Mouse (Mus musculus) frontal cortex, adult 2 months (tissue): ENCODE measurements around the gene Cars2. TPM values are rescaled to one million over a fixed set of nuclear protein-coding genes. Genes with fewer than 3 reads are reported as not detected.
"Not testable (repeated sequence)": the region's sequence is repeated elsewhere in the genome, so short reads cannot be mapped to it uniquely, and the experiment has no call there.

ENCODE experiments used
- DNase-seq, 2 experiments: peaks; one replicate each; pipeline ENCODE4 v3.0.0; 2022; ENCODE audit warnings: low spot score in 1 of 2; ENCODE audit errors: extremely low spot score in 1 of 2
- polyA plus RNA-seq: library from polyadenylated mRNA; depleted of rRNA; stranded (reverse); fragments of >200 nt; gene quantifications from 2 replicates; pipeline ENCODE4 v1.2.3, GENCODE M21; 2012; rRNA removed

Cars2 gene
- polyA plus RNA-seq, 1 experiment: 35.9 TPM

DNA sequence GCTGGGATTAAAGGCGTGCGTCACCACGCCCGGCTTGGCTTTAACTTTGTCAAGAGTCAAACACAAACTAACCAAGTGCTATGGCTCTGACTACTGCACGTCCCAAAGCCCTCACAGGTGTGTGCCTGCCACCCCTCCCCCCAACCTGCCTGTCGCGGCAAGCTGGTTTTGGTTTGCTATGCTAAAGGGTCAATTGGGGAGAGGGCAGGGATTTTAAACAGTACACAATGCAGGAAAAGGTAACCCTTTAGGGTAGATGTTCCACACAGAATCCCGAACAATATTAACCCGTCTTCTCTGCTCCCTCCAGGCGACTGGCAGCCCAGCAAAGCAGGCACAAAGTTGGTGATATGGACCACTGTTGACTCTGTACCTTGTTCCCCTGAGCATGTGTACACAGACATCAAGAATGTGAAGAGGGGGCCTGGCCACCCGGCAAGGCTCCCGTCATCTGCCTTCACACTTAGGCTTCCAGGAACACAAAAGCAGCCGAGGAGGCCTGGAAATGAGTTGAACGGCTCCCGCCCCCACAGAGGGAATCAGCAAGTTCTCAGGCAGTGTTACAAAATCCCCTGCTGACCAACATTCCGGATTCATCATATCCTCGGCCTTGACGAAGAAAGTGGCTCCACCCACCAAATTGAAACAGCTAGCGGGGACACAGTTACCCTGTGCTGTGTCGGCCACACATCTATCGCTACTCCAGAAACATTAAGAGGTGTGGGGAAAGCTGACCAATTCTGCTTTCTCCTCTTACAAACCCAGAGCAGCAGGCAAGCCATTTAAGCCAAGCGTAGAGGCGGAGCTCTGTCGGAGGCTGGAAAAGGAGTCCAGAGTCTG lies 74.0 kb downstream of the Cars2 start:
- DNase-seq: peak in 1 of 2 experiments; percentile 35

DNA sequence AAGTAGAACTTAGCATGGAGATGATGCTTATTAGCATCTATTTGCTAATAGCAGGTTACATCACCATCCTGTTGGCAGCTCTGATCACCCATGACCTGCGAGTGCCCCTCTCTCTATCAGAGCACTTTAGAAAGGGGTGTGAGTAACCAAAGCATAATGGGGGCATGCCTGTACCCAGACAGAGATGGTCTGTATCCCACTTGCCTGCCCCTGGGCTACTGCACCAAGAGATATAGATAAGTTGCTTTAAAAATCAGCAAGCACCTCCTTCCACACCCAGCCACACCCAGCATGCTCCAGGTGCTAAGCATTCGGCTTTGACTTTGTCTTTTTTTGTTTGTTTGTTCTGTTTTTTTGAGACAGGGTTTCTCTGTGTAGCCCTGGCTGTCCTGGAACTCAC lies 74.7 kb downstream of the Cars2 start:
- no peak for DNase-seq

DNA sequence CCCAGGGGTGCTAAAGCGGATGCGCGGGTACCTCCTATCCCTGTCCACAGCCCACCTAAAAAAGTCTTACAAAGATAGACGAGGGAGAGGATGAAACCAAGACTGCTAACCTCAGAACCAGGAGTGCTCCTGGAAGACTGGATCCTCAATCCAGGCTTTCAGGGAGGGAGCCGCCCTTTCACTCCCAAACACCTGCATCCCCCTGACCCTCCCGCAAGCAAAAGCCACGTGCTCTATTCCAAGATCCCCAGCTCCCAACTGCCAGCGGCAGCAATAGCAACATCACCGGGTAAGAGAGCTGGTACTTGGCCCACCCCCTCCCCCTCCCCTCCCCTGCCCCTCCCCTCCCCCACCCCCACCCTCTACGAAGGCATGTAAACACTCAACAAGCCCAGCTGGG lies 75.2 kb downstream of the Cars2 start:
- no peak for DNase-seq

DNA sequence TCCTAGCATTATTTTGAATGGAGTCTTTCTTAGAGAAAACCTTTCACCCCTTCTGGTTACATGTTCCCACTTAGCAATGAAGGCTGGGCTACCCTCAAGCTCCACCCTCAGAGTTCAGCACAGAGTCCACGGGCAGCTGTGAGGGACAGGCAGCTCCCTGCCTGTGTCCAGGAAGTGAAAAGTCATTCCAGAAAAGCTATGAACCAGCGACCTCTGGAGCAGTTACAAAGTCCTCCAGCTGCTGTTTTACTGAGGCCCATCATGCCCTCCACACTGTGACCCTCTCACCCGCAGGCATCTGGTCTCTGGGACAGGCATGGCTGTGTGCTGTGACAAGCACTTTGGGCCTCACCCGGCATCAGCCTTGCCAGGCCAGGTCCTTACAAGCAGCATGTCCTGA lies 77.5 kb downstream of the Cars2 start:
- no peak for DNase-seq

DNA sequence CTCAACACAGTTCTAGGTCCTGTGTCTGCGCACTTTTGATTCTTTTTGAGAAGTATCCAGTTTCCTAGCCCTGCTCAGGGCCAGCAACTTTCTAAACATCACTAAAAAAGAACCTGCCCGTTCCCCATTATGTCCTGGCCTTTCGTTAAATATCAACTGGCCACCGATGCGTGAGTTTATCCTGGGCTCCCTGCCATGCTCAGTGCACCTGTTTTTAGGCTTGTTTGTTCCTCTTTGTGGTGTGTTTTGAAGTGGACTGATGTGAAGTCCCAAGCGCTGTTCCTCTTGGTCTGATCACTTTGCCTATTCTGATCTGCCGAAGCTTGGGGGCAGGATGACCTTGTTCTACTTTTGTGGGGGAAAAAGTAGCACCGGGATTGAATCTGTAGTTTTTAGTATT lies 79.3 kb downstream of the Cars2 start:
- DNase-seq: no peak

- DNase-seq: no peak
Observed at GRCm38 (mm10) chr8:11470694-11471093, 79.9 kb downstream of the Cars2 start.

GRCm38 (mm10) chr8:11469095-11469494 lies 81.5 kb downstream of the Cars2 start:
- DNase-seq: peak in 1 of 2 experiments; percentile 57

- not testable (repeated sequence) for DNase-seq
Observed at GRCm38 (mm10) chr8:11466528-11466927, 84.1 kb downstream of the Cars2 start.

- no peak for DNase-seq
Observed at GRCm38 (mm10) chr8:11465619-11466018, 85.0 kb downstream of the Cars2 start.

DNA sequence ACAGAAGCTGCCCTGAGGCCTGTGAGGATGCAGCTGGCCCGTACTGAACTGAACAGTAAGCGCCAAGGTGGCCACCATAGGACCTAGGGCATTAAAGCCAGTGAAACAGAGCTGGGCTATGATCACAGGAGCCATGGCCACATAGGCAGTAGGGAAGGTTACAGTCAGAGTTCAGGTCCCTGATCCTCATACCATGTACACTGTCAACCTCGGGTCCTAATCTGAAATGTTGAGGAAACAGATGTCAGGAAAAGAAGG lies 85.9 kb downstream of the Cars2 start:
- DNase-seq: no peak

Other genes starting within 250 kb of the Cars2 start
- gene Col4a2, start 238.0 kb downstream of the Cars2 start, polyA plus RNA-seq: 34.3 and 39.7 TPM in 2 replicates
- 31.8 and 43.2 TPM in 2 replicates for gene Col4a1, start 238.0 kb downstream of the Cars2 start, polyA plus RNA-seq
- gene Rab20, start 72.1 kb downstream of the Cars2 start, polyA plus RNA-seq: 2.0 TPM in 2 replicates
- 107 and 109 TPM in 2 replicates for gene Naxd, start 53.3 kb downstream of the Cars2 start, polyA plus RNA-seq
- gene Ing1, start 4.8 kb upstream of the Cars2 start, polyA plus RNA-seq: 49.8 and 50.4 TPM in 2 replicates
- gene Ankrd10, start 85.0 kb upstream of the Cars2 start, polyA plus RNA-seq: 79.1 and 85.9 TPM in 2 replicates
- not detected in 2 replicates for gene 1700016D06Rik, start 150.3 kb upstream of the Cars2 start, polyA plus RNA-seq
- 85.1 and 92.8 TPM in 2 replicates for gene Arhgef7, start 176.9 kb upstream of the Cars2 start, polyA plus RNA-seq